Mouse (Mus musculus): ENCODE results near the gene Tubb4a.

- TF ChIP-seq CTCF (IDR thresholded peaks at IDR 0.05; ENCODE audit: borderline replicate concordance, extremely low read depth, insufficient read depth, insufficient read length): no peak
- TF ChIP-seq POLR2A (IDR thresholded peaks at IDR 0.05; ENCODE audit: borderline replicate concordance, extremely low read depth, insufficient read depth, insufficient read length, poor library complexity, severe bottlenecking): no peak
Measured at GRCm38 (mm10) chr17:57116801-57117200, 29.2 kb upstream of the Tubb4a start.

Data from brain, embryonic 14.5 days (tissue).